Mouse (Mus musculus) small intestine, adult 2 months (tissue): Measurements from ENCODE around the gene Vcan.

Source experiments
- CTCF ChIP-seq: fragments of 200-500 bp; IDR thresholded peaks from 2 replicates; pipeline ENCODE4 v1.5.1; 2012; ENCODE audit warnings: low read depth, mild to moderate bottlenecking, control low read depth, inconsistent platforms, low read length, moderate library complexity, mixed read lengths; ENCODE audit not compliant: insufficient replicate concordance, insufficient read length; ENCODE audit errors: extremely low read depth
- POLR2A ChIP-seq: fragments of 200-500 bp; IDR thresholded peaks from 2 replicates; pipeline ENCODE4 v1.6.1; 2012; ENCODE audit warnings: low read depth, mild to moderate bottlenecking, control low read depth, inconsistent platforms, low read length, moderate library complexity

GRCm38 (mm10) chr13:89653279-89653678 lies 89.0 kb downstream of the Vcan start:
- TF ChIP-seq CTCF (no peak), POLR2A (no peak)
